Mouse (Mus musculus) thymus, adult 2 months (tissue): Measurements from ENCODE around the gene Mpz.

Experiments
- CTCF ChIP-seq: fragments of 200-500 bp; IDR thresholded peaks from 2 replicates; pipeline ENCODE4 v1.5.1; 2012; ENCODE audit warnings: mild to moderate bottlenecking, control low read depth, low read length, moderate library complexity, borderline replicate concordance; ENCODE audit not compliant: control insufficient read depth, poor library complexity, insufficient read depth; ENCODE audit errors: extremely low read depth
- POLR2A ChIP-seq: fragments of 200-500 bp; IDR thresholded peaks from 2 replicates; pipeline ENCODE4 v1.6.1; 2012; ENCODE audit warnings: mild to moderate bottlenecking, low read length, control low read depth, moderate library complexity; ENCODE audit not compliant: control insufficient read depth, poor library complexity, insufficient read depth; ENCODE audit errors: extremely low read depth

GRCm38 (mm10) chr1:171169913-171170312 lies 19.4 kb downstream of the Mpz start:
- TF ChIP-seq POLR2A (no peak), CTCF (no peak)
